Mouse (Mus musculus): Measurements from ENCODE around the gene Tomm20l.

Gene Tomm20l

GRCm38 (mm10) chr12:71154979-71155378 lies 43.8 kb downstream of the Tomm20l start:
- no peak for DNase-seq (ENCODE audit: low spot score in 2 of 2)

- DNase-seq (ENCODE audit: low spot score in 2 of 2): no peak
Measured at GRCm38 (mm10) chr12:71157974-71158373, 46.7 kb downstream of the Tomm20l start.

DNA sequence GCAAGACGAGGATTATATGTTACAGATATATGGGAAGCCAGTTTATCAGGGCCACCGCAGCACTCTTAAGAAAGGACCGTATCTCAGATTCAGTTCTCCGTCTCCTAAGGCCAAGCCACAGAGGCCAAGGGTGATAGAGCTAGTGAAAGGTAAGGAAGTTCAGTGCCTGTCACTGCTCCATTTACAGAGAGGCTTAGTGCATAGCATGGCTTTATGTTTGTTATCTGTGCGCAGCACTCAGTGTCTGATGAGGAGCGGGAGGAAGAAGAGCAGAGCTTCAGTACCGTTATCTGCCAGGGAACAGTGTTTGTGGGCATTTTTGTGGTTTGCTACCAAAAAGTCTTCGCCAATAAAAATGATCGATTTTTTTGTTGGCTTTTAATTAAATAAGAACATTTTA lies 53.2 kb downstream of the Tomm20l start:
- DNase-seq (ENCODE audit: low spot score in 2 of 2): no peak

GRCm38 (mm10) chr12:71169911-71170310 lies 58.7 kb downstream of the Tomm20l start:
- no peak for DNase-seq (ENCODE audit: low spot score in 2 of 2)
